Mouse (Mus musculus) MEL (cell line): ENCODE results near the gene Fap. TPM values are rescaled to one million over a fixed set of nuclear protein-coding genes. Genes with fewer than 3 reads are reported as not detected.

Experiments
- DNase-seq: peaks from one replicate; pipeline ENCODE4 v3.0.0; 2011; ENCODE audit warnings: low read depth, low spot score
- H3K27ac ChIP-seq: 2 replicates; pipeline ENCODE4 v1.5.1; 2012; ENCODE audit warnings: low read depth, mild to moderate bottlenecking, control low read depth, low read length, moderate library complexity; ENCODE audit not compliant: control insufficient read depth
- H3K27me3 ChIP-seq, 2 experiments: fragments of 150-350 bp in 1 of 2; sonication (generic) in 1 of 2; 2 replicates each; pipeline ENCODE4 v1.6.1; 2012; ENCODE audit warnings: low read length in 2 of 2, mild to moderate bottlenecking in 2 of 2, improper control_type of control experiment in 1 of 2, moderate library complexity in 1 of 2; ENCODE audit not compliant: insufficient read depth in 2 of 2, control insufficient read depth in 1 of 2
- H3K36me3 ChIP-seq, 2 experiments: 2 replicates each; pipeline ENCODE4 v1.6.1; 2012 to 2014; ENCODE audit warnings: low read length in 2 of 2, improper control_type of control experiment in 1 of 2, inconsistent platforms in 1 of 2, mild to moderate bottlenecking in 1 of 2; ENCODE audit not compliant: insufficient read depth in 2 of 2, control insufficient read depth in 1 of 2
- H3K4me1 ChIP-seq, 2 experiments: fragments of 150-350 bp in 1 of 2; sonication (generic) in 1 of 2; 2 replicates each; pipeline ENCODE4 v1.6.1; 2012; ENCODE audit warnings: low read length in 2 of 2, improper control_type of control experiment in 1 of 2, mild to moderate bottlenecking in 1 of 2; ENCODE audit not compliant: insufficient read depth in 2 of 2, control insufficient read depth in 1 of 2
- H3K4me3 ChIP-seq, 2 experiments: fragments of 150-350 bp in 1 of 2; sonication (generic) in 1 of 2; 2 replicates each; pipeline ENCODE4 v1.5.1; 2012; ENCODE audit warnings: low read depth in 2 of 2, low read length in 2 of 2, mild to moderate bottlenecking in 2 of 2, moderate library complexity in 2 of 2, control low read depth in 1 of 2, improper control_type of control experiment in 1 of 2; ENCODE audit not compliant: control insufficient read depth in 1 of 2, insufficient read depth in 1 of 2
- H3K79me2 ChIP-seq: 2 replicates; pipeline ENCODE4 v1.6.1; 2012; ENCODE audit warnings: mild to moderate bottlenecking, low read length, moderate library complexity; ENCODE audit not compliant: control insufficient read depth, poor library complexity, insufficient read depth
- H3K9ac ChIP-seq: 2 replicates; pipeline ENCODE4 v1.6.1; 2012; ENCODE audit warnings: low read depth, mild to moderate bottlenecking, control low read depth, low read length, moderate library complexity; ENCODE audit not compliant: control insufficient read depth, poor library complexity, severe bottlenecking
- H3K9me3 ChIP-seq: fragments of 150-350 bp; sonication (generic); replicated peaks from 2 replicates; pipeline ENCODE4 v1.6.1; 2012; ENCODE audit warnings: mild to moderate bottlenecking, low read length, improper control_type of control experiment, moderate library complexity; ENCODE audit not compliant: insufficient read depth
- CHD1 ChIP-seq: IDR thresholded peaks from 2 replicates; pipeline ENCODE4 v1.6.1; 2012; ENCODE audit warnings: low read depth, mild to moderate bottlenecking, inconsistent platforms, low read length, improper control_type of control experiment
- ETS1 ChIP-seq: IDR thresholded peaks from 2 replicates; pipeline ENCODE4 v1.6.1; 2012; ENCODE audit warnings: low read depth, mild to moderate bottlenecking, inconsistent platforms, low read length, improper control_type of control experiment, moderate library complexity
- MAFK ChIP-seq: IDR thresholded peaks from 2 replicates; pipeline ENCODE4 v1.6.1; 2011; ENCODE audit warnings: low read depth, mild to moderate bottlenecking, low read length, improper control_type of control experiment, borderline replicate concordance
- MEF2A ChIP-seq: IDR thresholded peaks from 2 replicates; pipeline ENCODE4 v1.6.1; 2014; ENCODE audit warnings: low read depth, mild to moderate bottlenecking, inconsistent platforms, low read length, improper control_type of control experiment; ENCODE audit not compliant: poor library complexity, insufficient replicate concordance, severe bottlenecking; ENCODE audit errors: extremely low read depth
- MYB ChIP-seq: IDR thresholded peaks from 2 replicates; pipeline ENCODE4 v1.6.1; 2011; ENCODE audit warnings: mild to moderate bottlenecking, low read depth, low read length, improper control_type of control experiment
- POLR2AphosphoS2 ChIP-seq: IDR thresholded peaks from 2 replicates; pipeline ENCODE4 v1.6.1; 2011; ENCODE audit warnings: low read length, improper control_type of control experiment
- RAD21 ChIP-seq: IDR thresholded peaks from 2 replicates; pipeline ENCODE4 v1.6.1; 2011; ENCODE audit warnings: mild to moderate bottlenecking, low read depth, low read length, improper control_type of control experiment
- SIN3A ChIP-seq: IDR thresholded peaks from 2 replicates; pipeline ENCODE4 v1.6.1; 2012; ENCODE audit warnings: low read length, improper control_type of control experiment, inconsistent platforms
- SMC3 ChIP-seq: IDR thresholded peaks from 2 replicates; pipeline ENCODE4 v1.6.1; 2011; ENCODE audit warnings: low read depth, low read length, improper control_type of control experiment
- TCF12 ChIP-seq: IDR thresholded peaks from 2 replicates; pipeline ENCODE4 v1.6.1; 2014; ENCODE audit warnings: low read depth, mild to moderate bottlenecking, inconsistent platforms, low read length, improper control_type of control experiment, moderate library complexity
- USF1 ChIP-seq: IDR thresholded peaks from 2 replicates; pipeline ENCODE4 v1.6.1; 2014; ENCODE audit warnings: low read depth, mild to moderate bottlenecking, inconsistent platforms, low read length, improper control_type of control experiment, moderate library complexity
- USF2 ChIP-seq, 2 experiments: IDR thresholded peaks; 2 replicates each; pipeline ENCODE4 v1.6.1; 2011 to 2012; ENCODE audit warnings: improper control_type of control experiment in 2 of 2, low read length in 2 of 2, borderline replicate concordance in 1 of 2, inconsistent platforms in 1 of 2, low read depth in 1 of 2, mild to moderate bottlenecking in 1 of 2; ENCODE audit not compliant: insufficient read depth in 1 of 2
- ZC3H11A ChIP-seq: IDR thresholded peaks from 2 replicates; pipeline ENCODE4 v1.6.1; 2012; ENCODE audit warnings: low read depth, mild to moderate bottlenecking, inconsistent platforms, low read length, improper control_type of control experiment
- ZKSCAN1 ChIP-seq: IDR thresholded peaks from 2 replicates; pipeline ENCODE4 v1.6.1; 2012; ENCODE audit warnings: low read depth, mild to moderate bottlenecking, inconsistent platforms, low read length, improper control_type of control experiment, moderate library complexity
- polyA plus RNA-seq, 2 experiments: library from polyadenylated mRNA; stranded (reverse) in 1 of 2; unstranded in 1 of 2; fragments of >175 nt in 1 of 2; fragments of >200 nt in 1 of 2; gene quantifications; 2 replicates each; pipeline versions ENCODE4 v1.2.1 to v1.2.4; 2012; ENCODE audit warnings: low replicate concordance in 2 of 2, low read depth in 1 of 2; ENCODE audit not compliant: insufficient read length in 2 of 2, insufficient read depth in 1 of 2, missing spikeins in 1 of 2
- total RNA-seq: library from RNA; depleted of rRNA; stranded (reverse); fragments of 300-350 nt; gene quantifications from 2 replicates; pipeline ENCODE4 v1.2.3, GENCODE M21; 2012

The Fap gene
- total and polyA plus RNA-seq, 3 experiments, result 0.17 to 0.23 TPM; not detected in 1

DNA sequence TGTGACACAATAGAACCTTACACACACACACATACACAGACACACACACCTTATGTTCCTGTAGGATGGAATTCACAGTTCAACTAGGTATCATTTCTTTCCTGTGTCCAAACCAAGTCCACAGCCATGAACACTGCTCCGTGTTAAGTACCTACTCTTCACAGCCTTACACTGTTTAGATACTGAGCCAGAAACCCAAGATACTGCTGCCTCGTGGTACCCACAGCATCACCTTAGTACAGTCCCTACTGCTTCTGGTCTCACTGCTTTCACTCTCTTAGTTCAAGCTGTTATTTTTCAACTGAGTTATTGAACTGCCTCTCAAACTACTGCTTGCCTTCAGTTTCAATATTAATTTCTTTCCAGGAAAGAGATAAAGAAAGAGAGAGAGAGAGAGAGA, 110.6 kb downstream of the Fap start:
- H3K36me3 ChIP-seq, result peaks cover 0 to 8% of the 10 kb centered on the region in 2 experiments; a peak in 2 of 4 replicates
- no peak overlapping the region for H3K4me3 ChIP-seq
- no peaks in the 10 kb centered on the region for H3K9me3 ChIP-seq
- TF ChIP-seq CHD1 (no peak), ETS1 (no peak), MYB (no peak)
- TF ChIP-seq, all 39 proteins: peak for 0
- Histone ChIP-seq H3K9ac (no peak overlapping the region), H3K79me2 (no peaks in the 10 kb centered on the region), H3K4me1 (peaks cover 0 to 12% of the 10 kb centered on the region in 2 experiments; a peak in 3 of 4 replicates), H3K27me3 (no peaks in the 10 kb centered on the region), H3K27ac (no peak overlapping the region)
- DNase-seq, result no peak

DNA sequence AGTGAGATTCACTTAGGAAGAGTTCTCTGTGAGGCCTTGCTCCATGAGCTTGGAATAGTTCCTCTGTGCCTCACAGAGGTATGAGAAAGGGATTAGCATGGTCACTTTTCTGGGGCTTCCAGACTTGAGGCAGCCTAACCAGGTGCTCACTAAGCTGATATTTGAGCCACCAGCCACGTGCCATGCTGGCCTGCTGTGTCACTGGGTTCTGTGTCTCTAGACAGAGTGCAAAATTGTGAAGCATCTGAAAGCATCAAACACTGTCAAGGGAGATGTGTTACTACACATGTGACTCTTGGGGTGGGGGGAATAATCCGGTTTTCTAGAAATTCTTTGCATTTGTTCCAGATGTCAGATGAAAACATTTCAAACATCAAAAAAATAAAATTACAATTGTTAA, 111.7 kb downstream of the Fap start:
- TF ChIP-seq MEF2A, result no peak
- no peak for TF ChIP-seq USF2 (IDR thresholded peaks at IDR 0.05; ENCODE audit: borderline replicate concordance in 1 of 2, insufficient read depth in 1 of 2, low read depth in 1 of 2, low read length in 2 of 2)
- TF ChIP-seq ZC3H11A, result no peak
- no peak for TF ChIP-seq SMC3
- no peak for TF ChIP-seq ZKSCAN1
- no peak for TF ChIP-seq TCF12
- TF ChIP-seq MAFK, result no peak
- no peak for TF ChIP-seq ETS1
- no peak for TF ChIP-seq SIN3A
- no peak for TF ChIP-seq USF1
- TF ChIP-seq POLR2AphosphoS2, result no peak
- TF ChIP-seq RAD21, result no peak
- Histone ChIP-seq H3K36me3 (peaks cover 0 to 8% of the 10 kb centered on the region in 2 experiments; a peak in 2 of 4 replicates), H3K9me3 (no peaks in the 10 kb centered on the region), H3K27me3 (no peaks in the 10 kb centered on the region), H3K4me1 (peaks cover 6 to 12% of the 10 kb centered on the region in 2 experiments), H3K27ac (no peak overlapping the region), H3K79me2 (no peaks in the 10 kb centered on the region), H3K9ac (no peak overlapping the region), H3K4me3 (no peak overlapping the region)
- DNase-seq, result no peak
